ENCODE assay signal across 8 mouse cellular contexts in the genomic region with DNA sequence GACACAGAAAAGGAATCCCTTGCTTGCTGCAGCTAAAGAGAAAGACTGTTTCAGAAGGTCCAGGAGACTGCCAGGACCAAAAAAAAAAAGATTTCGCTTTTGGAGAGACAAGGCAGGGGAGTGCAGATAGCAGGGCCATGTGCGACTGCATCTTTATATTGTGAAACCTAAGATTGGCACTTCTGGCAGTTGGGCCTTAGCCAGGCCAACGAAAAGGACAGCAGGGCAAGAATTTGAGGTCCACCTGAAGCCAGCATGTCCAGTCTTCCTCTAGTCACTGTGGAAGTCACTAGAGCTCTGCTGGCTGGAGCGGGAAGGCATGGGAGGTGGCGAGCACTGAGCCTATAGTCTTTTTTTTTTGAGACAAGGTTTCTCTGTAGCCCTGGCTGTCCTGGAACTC. TPM values are rescaled to one million over a fixed set of nuclear protein-coding genes. Genes with fewer than 3 reads are reported as not detected.
DNase-seq lines count a peak whose midpoint lies in the region; ATAC-seq and TF ChIP-seq lines count a peak whose summit lies in the region.

No protein-coding gene starts in this region.

- H3K36me3 ChIP-seq in C2C12 (ENCODE audit: control insufficient read depth, insufficient read depth), result peaks cover 19% of the 10 kb centered on the region
- peaks cover 24% of the 10 kb centered on the region for H3K36me3 ChIP-seq in forebrain, embryonic 14.5 days (ENCODE audit: control insufficient read depth, insufficient read depth, low read length)
- peaks cover 28% of the 10 kb centered on the region for H3K36me3 ChIP-seq in liver, embryonic 15.5 days (replicated peaks)

- H3K4me1 ChIP-seq in forebrain, embryonic 14.5 days (ENCODE audit: control insufficient read depth, insufficient read depth, low read length), result peaks cover 4% of the 10 kb centered on the region; the same call in 1 of the 2 replicates
- peaks cover 73% of the 10 kb centered on the region for H3K4me1 ChIP-seq in liver, embryonic 15.5 days (replicated peaks)

- WGBS in forebrain, embryonic 14.5 days, result 65% methylated on average over 5 of the region's 5 CpGs
- WGBS in liver, embryonic 15.5 days (ENCODE audit: insufficient replicate concordance), result 29% methylated on average over 5 of the region's 5 CpGs

- peak overlapping the region; percentile 66 for H3K4me2 ChIP-seq in forebrain, embryonic 14.5 days (ENCODE audit: low read length)
- peak overlapping the region; percentile 84 for H3K4me2 ChIP-seq in liver, embryonic 15.5 days

- peak overlapping the region; percentile 66 for H3ac ChIP-seq in C2C12 (ENCODE audit: control insufficient read depth, insufficient read length, low read depth)

- ATAC-seq in forebrain, embryonic 14.5 days, result no peak
- ATAC-seq in liver, embryonic 15.5 days (ENCODE audit: insufficient read depth), result no peak

- H3K79me3 ChIP-seq in C2C12 (ENCODE audit: low read depth), result peaks cover 24% of the 10 kb centered on the region

- H3K9ac ChIP-seq in forebrain, embryonic 14.5 days (ENCODE audit: low read length), result peak overlapping the region; percentile 76
- H3K9ac ChIP-seq in liver, embryonic 15.5 days, result peak overlapping the region; percentile 68

- intact Hi-C loops in gastrocnemius, adult 2 months (cut with DNase I), result loop anchor here (5.0 kb wide), 1 partner anchor 118 kb away; no protein-coding TSS in a partner anchor
- intact Hi-C loops in gastrocnemius, postnatal 36 days (cut with DNase I), result loop anchor here (1.0 to 2.0 kb wide), 2 partner anchors 58 to 118 kb away; no protein-coding TSS in a partner anchor

- peaks cover 58% of the 10 kb centered on the region for H3K79me2 ChIP-seq in C2C12 (ENCODE audit: control insufficient read depth, insufficient read depth)

- H3K4me3 ChIP-seq in gastrocnemius, adult 2 months, result peak overlapping the region; percentile 82
- peak overlapping the region; percentile 50 for H3K4me3 ChIP-seq in C2C12 (ENCODE audit: insufficient read depth, poor library complexity, severe bottlenecking)
- H3K4me3 ChIP-seq in forebrain, embryonic 14.5 days (ENCODE audit: low read depth, low read length), result peak overlapping the region; percentile 56; the same call in 1 of the 2 replicates
- peak overlapping the region; percentile 74 for H3K4me3 ChIP-seq in liver, embryonic 15.5 days (replicated peaks)

- DNase-seq in gastrocnemius, adult 2 months, result no peak
- DNase-seq in gastrocnemius, postnatal 36 days, result no peak
- DNase-seq in forebrain, embryonic 14.5 days (ENCODE audit: low spot score), result no peak
- DNase-seq in T-cell, adult 2 months (ENCODE audit: low spot score), result no peak
- no peak for DNase-seq in c-Kit-positive CD71-positive TER-119-positive erythroid progenitor cells, embryonic 14.5 days (ENCODE audit: low spot score)
- DNase-seq in right cerebral cortex, adult 2 months (ENCODE audit: low spot score in 2 of 2), result no peak

- no peaks in the 10 kb centered on the region for H3K9me3 ChIP-seq in forebrain, embryonic 14.5 days (replicated peaks; ENCODE audit: control insufficient read depth, low read length)
- H3K9me3 ChIP-seq in liver, embryonic 15.5 days (replicated peaks), result no peaks in the 10 kb centered on the region

- no peak for TF ChIP-seq CTCF in gastrocnemius, adult 2 months (IDR thresholded peaks at IDR 0.05)
- no peak for TF ChIP-seq CTCF in C2C12 (IDR thresholded peaks at IDR 0.05; ENCODE audit: control insufficient read depth, insufficient read depth, insufficient read length)

- no peaks in the 10 kb centered on the region for H3K27me3 ChIP-seq in C2C12 (ENCODE audit: control insufficient read depth, insufficient read depth, insufficient read length)
- no peaks in the 10 kb centered on the region for H3K27me3 ChIP-seq in forebrain, embryonic 14.5 days (replicated peaks; ENCODE audit: control insufficient read depth, insufficient read depth, low read length)
- H3K27me3 ChIP-seq in liver, embryonic 15.5 days, result no peaks in the 10 kb centered on the region

- peak overlapping the region; percentile 99 for H3K27ac ChIP-seq in gastrocnemius, adult 2 months
- no peak overlapping the region for H3K27ac ChIP-seq in forebrain, embryonic 14.5 days (ENCODE audit: low read depth, low read length)
- peak overlapping the region; percentile 90 for H3K27ac ChIP-seq in liver, embryonic 15.5 days (replicated peaks)

TF ChIP-seq in C2C12, 6 proteins besides CTCF, POLR2A, EP300 and RAD21:
- TF ChIP-seq CEBPB (IDR thresholded peaks at IDR 0.05; ENCODE audit: low read depth) (no peak), MAX (IDR thresholded peaks at IDR 0.05) (no peak), USF1 (IDR thresholded peaks at IDR 0.05; ENCODE audit: low read depth) (no peak), MYOD1 (IDR thresholded peaks at IDR 0.05; ENCODE audit: control insufficient read depth, insufficient read length, low read depth) (no peak), MYOG (IDR thresholded peaks at IDR 0.05; ENCODE audit: control insufficient read depth, extremely low read depth, insufficient read length) (no peak), FOSL1 (IDR thresholded peaks at IDR 0.05; ENCODE audit: insufficient read depth, low read length, poor library complexity, severe bottlenecking) (no peak)

RNA-seq across cellular contexts. Expression of a gene that starts 1.2 kb away (rescaled TPM):
- 10 to 100 TPM; 16.2 to 19.7 TPM for total RNA-seq in gastrocnemius, adult 2 months (2021)
- total RNA-seq in gastrocnemius, postnatal 36 days (2021), result 10 to 100 TPM; 15.1 to 20.3 TPM
- 117 TPM for polyA plus RNA-seq in C2C12 (2012; fragmentation: generic; extraction: Trizol)
- 63.2 and 70.6 TPM in 2 replicates for polyA plus RNA-seq in forebrain, embryonic 14.5 days (2014; fragmentation: Nextera tagmentation; extraction: Ambion mirVana)
- 77.7 and 83.2 TPM in 2 replicates for polyA plus RNA-seq in liver, embryonic 15.5 days (2015; fragmentation: Nextera tagmentation; extraction: Ambion mirVana)

RNA-seq across cellular contexts. Expression of a gene that starts 16.0 kb away (rescaled TPM):
- total RNA-seq in gastrocnemius, adult 2 months (2021), result 10 to 100 TPM; 16.1 to 18.5 TPM
- total RNA-seq in gastrocnemius, postnatal 36 days (2021), result 10 to 100 TPM; 13.0 to 15.6 TPM
- polyA plus RNA-seq in C2C12 (2012; fragmentation: generic; extraction: Trizol), result 18.5 TPM
- polyA plus RNA-seq in forebrain, embryonic 14.5 days (2014; fragmentation: Nextera tagmentation; extraction: Ambion mirVana), result 30.8 and 36.1 TPM in 2 replicates
- 10.6 and 12.7 TPM in 2 replicates for polyA plus RNA-seq in liver, embryonic 15.5 days (2015; fragmentation: Nextera tagmentation; extraction: Ambion mirVana)

RNA-seq across cellular contexts. Expression of a gene that starts 24.7 kb away (rescaled TPM):
- not detected for total RNA-seq in gastrocnemius, adult 2 months (2021)
- not detected for total RNA-seq in gastrocnemius, postnatal 36 days (2021)
- polyA plus RNA-seq in C2C12 (2012; fragmentation: generic; extraction: Trizol), result 1.6 TPM
- not detected in 2 replicates for polyA plus RNA-seq in forebrain, embryonic 14.5 days (2014; fragmentation: Nextera tagmentation; extraction: Ambion mirVana)
- not detected in 2 replicates for polyA plus RNA-seq in liver, embryonic 15.5 days (2015; fragmentation: Nextera tagmentation; extraction: Ambion mirVana)

RNA-seq across cellular contexts. Expression of a gene that starts 30.5 kb away (rescaled TPM):
- total RNA-seq in gastrocnemius, adult 2 months (2021), result not detected
- total RNA-seq in gastrocnemius, postnatal 36 days (2021), result not detected
- polyA plus RNA-seq in C2C12 (2012; fragmentation: generic; extraction: Trizol), result 4.6 TPM
- not detected in 2 replicates for polyA plus RNA-seq in forebrain, embryonic 14.5 days (2014; fragmentation: Nextera tagmentation; extraction: Ambion mirVana)
- 0.28 TPM in 1 of 2 replicates, not detected in the other for polyA plus RNA-seq in liver, embryonic 15.5 days (2015; fragmentation: Nextera tagmentation; extraction: Ambion mirVana)

RNA-seq across cellular contexts. Expression of a gene that starts 36.4 kb away (rescaled TPM):
- total RNA-seq in gastrocnemius, adult 2 months (2021), result not detected
- not detected for total RNA-seq in gastrocnemius, postnatal 36 days (2021)
- 0.51 TPM for polyA plus RNA-seq in C2C12 (2012; fragmentation: generic; extraction: Trizol)
- polyA plus RNA-seq in forebrain, embryonic 14.5 days (2014; fragmentation: Nextera tagmentation; extraction: Ambion mirVana), result not detected in 2 replicates
- polyA plus RNA-seq in liver, embryonic 15.5 days (2015; fragmentation: Nextera tagmentation; extraction: Ambion mirVana), result 0.28 and 0.71 TPM in 2 replicates
